Comparison of ENCODE assay signal across 27 mouse cellular contexts in genomic region chr15:68484789-68485188, GRCm38 (mm10).
DNase-seq lines count a peak whose midpoint lies in the region; ATAC-seq and TF ChIP-seq lines count a peak whose summit lies in the region.
"Had no signal": no experiment of that assay in that cellular context is flagged by ENCODE, and none has a peak within 500 bp of the region (broad histone marks: within the 10 kb centered on the region; RNA-seq: fewer than 3 reads in every experiment).

No protein-coding gene starts in this region.

- no peak overlapping the region for H3K4me2 ChIP-seq in midbrain, embryonic 11.5 days
- H3K4me2 ChIP-seq in midbrain, embryonic 15.5 days = no peak overlapping the region
- H3K4me2 ChIP-seq: embryonic facial prominence, embryonic 12.5 days; forebrain, embryonic 13.5 days; forebrain, embryonic 15.5 days had no signal

- 81% methylated on average over 1 of the region's 1 CpGs for WGBS in midbrain, embryonic 11.5 days
- WGBS in midbrain, embryonic 15.5 days = 92% methylated on average over 1 of the region's 1 CpGs

- no peak for TF ChIP-seq CTCF in cortical plate, adult 2 months (IDR thresholded peaks at IDR 0.05; ENCODE audit: extremely low read depth, insufficient read depth, low read length)

- no peak overlapping the region for H3K4me3 ChIP-seq in midbrain, embryonic 11.5 days (ENCODE audit: low read depth, low read length)
- H3K4me3 ChIP-seq in midbrain, embryonic 15.5 days = no peak overlapping the region
- H3K4me3 ChIP-seq in cortical plate, adult 2 months (ENCODE audit: insufficient read depth, low read length) = no peak overlapping the region
- H3K4me3 ChIP-seq: embryonic facial prominence, embryonic 10.5 days; embryonic facial prominence, embryonic 12.5 days; forebrain, embryonic 13.5 days; forebrain, embryonic 15.5 days had no signal

- H3K9me3 ChIP-seq in midbrain, embryonic 11.5 days (ENCODE audit: control insufficient read depth, low read length) = no peaks in the 10 kb centered on the region
- H3K9me3 ChIP-seq in midbrain, embryonic 15.5 days = no peaks in the 10 kb centered on the region
- H3K9me3 ChIP-seq: embryonic facial prominence, embryonic 10.5 days; embryonic facial prominence, embryonic 12.5 days; forebrain, embryonic 13.5 days; forebrain, embryonic 15.5 days; G1E had no signal

- TF ChIP-seq POLR2A in cortical plate, adult 2 months (IDR thresholded peaks at IDR 0.05; ENCODE audit: extremely low read depth, insufficient read depth, low read length) = no peak

- intact Hi-C loops in left cerebral cortex, postnatal 10 days (cut with DNase I) = no loop called here

- H3K27me3 ChIP-seq in midbrain, embryonic 11.5 days (ENCODE audit: control insufficient read depth, insufficient read depth, low read length) = no peaks in the 10 kb centered on the region
- no peaks in the 10 kb centered on the region for H3K27me3 ChIP-seq in midbrain, embryonic 15.5 days (replicated peaks)
- H3K27me3 ChIP-seq: CH12.LX; embryonic facial prominence, embryonic 12.5 days; forebrain, embryonic 13.5 days; forebrain, embryonic 15.5 days; Patski had no signal

- H3K9ac ChIP-seq in midbrain, embryonic 11.5 days (ENCODE audit: low read length) = no peak overlapping the region
- no peak overlapping the region for H3K9ac ChIP-seq in midbrain, embryonic 15.5 days
- H3K9ac ChIP-seq: embryonic facial prominence, embryonic 12.5 days; forebrain, embryonic 13.5 days; forebrain, embryonic 15.5 days; forebrain, postnatal 0 days had no signal

- no peak overlapping the region for H3K27ac ChIP-seq in midbrain, embryonic 11.5 days (ENCODE audit: low read depth, low read length)
- H3K27ac ChIP-seq in midbrain, embryonic 15.5 days = no peak overlapping the region
- peak overlapping the region; percentile 81 for H3K27ac ChIP-seq in cortical plate, adult 2 months (ENCODE audit: insufficient read depth, low read length)
- H3K27ac ChIP-seq: embryonic facial prominence, embryonic 10.5 days; embryonic facial prominence, embryonic 12.5 days; forebrain, embryonic 13.5 days; forebrain, embryonic 15.5 days had no signal

- peak; percentile 6 to 27 for DNase-seq in left cerebral cortex, adult 18-20 months (ENCODE audit: low spot score in 2 of 2)
- DNase-seq in left cerebral cortex, postnatal 10 days (ENCODE audit: extremely low spot score in 1 of 2, low spot score in 2 of 2) = no peak
- peak; percentile 56 for DNase-seq in midbrain, embryonic 11.5 days (ENCODE audit: low spot score, missing footprints)
- DNase-seq in right cerebral cortex, adult 2 months (ENCODE audit: low spot score in 2 of 2) = peak; percentile 29
- no peak for DNase-seq in right cerebral cortex, postnatal 14 days
- no peak for DNase-seq in B cell, adult 2 months
- DNase-seq: adrenal gland, adult 8-10 months; adrenal gland, postnatal 14 days; adrenal gland, postnatal 36 days; cerebellum, adult 11 months; cerebellum, adult 18-20 months; cerebellum, adult 8-10 months; cerebellum, adult 9-11 months; cerebellum, postnatal 14 days; cerebellum, postnatal 36 days; forebrain, postnatal 0 days had no signal

- H3K36me3 ChIP-seq in midbrain, embryonic 11.5 days (ENCODE audit: control insufficient read depth, insufficient read depth, low read length) = no peaks in the 10 kb centered on the region
- no peaks in the 10 kb centered on the region for H3K36me3 ChIP-seq in midbrain, embryonic 15.5 days (replicated peaks)
- H3K36me3 ChIP-seq: embryonic facial prominence, embryonic 10.5 days; embryonic facial prominence, embryonic 12.5 days; forebrain, embryonic 15.5 days; G1E had no signal

- ATAC-seq in midbrain, embryonic 11.5 days (ENCODE audit: low FRiP score) = no peak
- no peak for ATAC-seq in midbrain, embryonic 15.5 days (replicated peaks)
- ATAC-seq: activated CD4-positive, CD25-positive, alpha-beta regulatory T cell, adult 4 months; CD4-positive, CD25-positive, alpha-beta regulatory T cell, adult 4 months; forebrain, embryonic 13.5 days; forebrain, embryonic 15.5 days; forebrain, postnatal 0 days; Patski had no signal

- H3K4me1 ChIP-seq in midbrain, embryonic 11.5 days (ENCODE audit: control insufficient read depth, insufficient read depth, low read length) = no peaks in the 10 kb centered on the region
- H3K4me1 ChIP-seq in midbrain, embryonic 15.5 days = no peaks in the 10 kb centered on the region
- peaks cover 2% of the 10 kb centered on the region; the same call in 1 of the 2 replicates for H3K4me1 ChIP-seq in cortical plate, adult 2 months (ENCODE audit: control insufficient read depth, insufficient read depth, low read length)
- H3K4me1 ChIP-seq: embryonic facial prominence, embryonic 10.5 days; embryonic facial prominence, embryonic 12.5 days; forebrain, embryonic 13.5 days; forebrain, embryonic 15.5 days had no signal

Comparison
In these comparisons a context has a peak if more than half of its experiments do, and no peak if none do; other contexts are left out.
1. DNase-seq: peak in left cerebral cortex, adult 18-20 months (2 of 2), midbrain, embryonic 11.5 days (single experiment) and right cerebral cortex, adult 2 months (2 of 2); none in left cerebral cortex, postnatal 10 days (0 of 2), right cerebral cortex, postnatal 14 days (single experiment) and B cell, adult 2 months (0 of 2).